Mouse (Mus musculus): Measurements from ENCODE around the gene Dyrk1a. TPM values are rescaled to one million over a fixed set of nuclear protein-coding genes. Genes with fewer than 3 reads are reported as not detected.

The Dyrk1a gene
- polyA plus RNA-seq, 1 experiment from 2014 or later = 3.9 TPM

DNA sequence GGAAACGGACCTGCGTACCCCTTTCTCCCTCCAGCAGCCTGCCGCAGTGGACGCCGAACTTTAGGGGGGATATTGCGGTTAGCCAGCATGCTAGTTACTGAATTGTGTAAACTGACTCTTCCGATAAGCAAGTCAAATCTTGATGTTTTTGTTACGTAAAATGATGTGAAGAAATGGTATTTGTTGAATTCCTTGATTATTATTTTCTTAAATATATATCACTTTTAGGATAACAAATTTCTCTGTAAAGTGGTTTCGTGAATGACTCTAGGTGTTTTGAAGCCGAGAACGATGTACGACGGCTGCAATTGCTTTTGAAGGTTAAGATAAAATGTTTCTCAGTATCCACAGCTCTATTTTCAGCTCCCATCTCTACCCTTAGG, 42.7 kb upstream of the Dyrk1a start:
- WGBS (ENCODE audit: insufficient replicate concordance) = 3% methylated on average over 13 of the region's 13 CpGs

DNA sequence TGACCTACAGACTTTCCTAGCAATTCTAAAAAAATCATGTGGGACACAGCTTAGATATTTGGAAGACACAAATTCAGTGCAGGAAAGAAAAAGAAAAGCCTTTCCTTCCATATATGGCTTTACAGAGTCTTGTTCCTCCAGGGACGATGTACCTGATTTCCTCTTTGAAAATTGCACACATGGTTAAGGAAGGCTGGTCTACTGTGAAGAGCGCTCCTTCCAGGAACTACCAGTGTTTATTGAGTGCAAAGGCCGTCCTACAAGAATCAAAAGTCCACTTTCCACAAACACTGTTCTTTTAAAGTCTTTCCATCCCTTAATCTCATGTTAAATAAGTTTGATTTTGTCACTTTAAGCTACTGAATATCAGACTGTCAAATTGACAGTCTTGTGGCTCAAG, 42.3 kb upstream of the Dyrk1a start:
- 30% methylated on average over 3 of the region's 3 CpGs for WGBS (ENCODE audit: insufficient replicate concordance)
- TF ChIP-seq EP300 (IDR thresholded peaks at IDR 0.05; ENCODE audit: low read depth) (no peak), CTCF (IDR thresholded peaks at IDR 0.05; ENCODE audit: low read depth) (no peak)
- peaks cover 37% of the 10 kb centered on the region for H3K4me1 ChIP-seq (ENCODE audit: insufficient read depth)
- H3K9ac ChIP-seq (replicated peaks) = peak overlapping the region; percentile 90
- H3K9me3 ChIP-seq (ENCODE audit: low read length) = no peaks in the 10 kb centered on the region
- H3K27me3 ChIP-seq (ENCODE audit: insufficient read depth, low read length) = no peaks in the 10 kb centered on the region
- H3K4me2 ChIP-seq (ENCODE audit: low read depth, low read length) = peak overlapping the region; percentile 87
- ATAC-seq (no peak), DNase-seq (no peak)
- H3K27ac ChIP-seq (ENCODE audit: low read depth) = peak overlapping the region; percentile 98
- peak overlapping the region; percentile 93 for H3K4me3 ChIP-seq (ENCODE audit: low read depth, low read length)
- no peaks in the 10 kb centered on the region for H3K36me3 ChIP-seq (replicated peaks; ENCODE audit: insufficient read depth, low read length)

More for the DNA sequence above, 42.7 kb upstream of the Dyrk1a start:
- no peak for TF ChIP-seq EP300 (IDR thresholded peaks at IDR 0.05; ENCODE audit: low read depth)
- no peak for TF ChIP-seq CTCF (IDR thresholded peaks at IDR 0.05; ENCODE audit: low read depth)
- peak overlapping the region; percentile 87 for H3K4me2 ChIP-seq (ENCODE audit: low read depth, low read length)
- DNase-seq (no peak), ATAC-seq (no peak)
- H3K27ac ChIP-seq (ENCODE audit: low read depth) = peak overlapping the region; percentile 98
- no peaks in the 10 kb centered on the region for H3K9me3 ChIP-seq (ENCODE audit: low read length)
- no peaks in the 10 kb centered on the region for H3K27me3 ChIP-seq (ENCODE audit: insufficient read depth, low read length)
- H3K4me3 ChIP-seq (ENCODE audit: low read depth, low read length) = peak overlapping the region; percentile 93
- H3K36me3 ChIP-seq (replicated peaks; ENCODE audit: insufficient read depth, low read length) = no peaks in the 10 kb centered on the region
- H3K4me1 ChIP-seq (ENCODE audit: insufficient read depth) = peaks cover 38% of the 10 kb centered on the region
- peak overlapping the region; percentile 90 for H3K9ac ChIP-seq (replicated peaks)

DNA sequence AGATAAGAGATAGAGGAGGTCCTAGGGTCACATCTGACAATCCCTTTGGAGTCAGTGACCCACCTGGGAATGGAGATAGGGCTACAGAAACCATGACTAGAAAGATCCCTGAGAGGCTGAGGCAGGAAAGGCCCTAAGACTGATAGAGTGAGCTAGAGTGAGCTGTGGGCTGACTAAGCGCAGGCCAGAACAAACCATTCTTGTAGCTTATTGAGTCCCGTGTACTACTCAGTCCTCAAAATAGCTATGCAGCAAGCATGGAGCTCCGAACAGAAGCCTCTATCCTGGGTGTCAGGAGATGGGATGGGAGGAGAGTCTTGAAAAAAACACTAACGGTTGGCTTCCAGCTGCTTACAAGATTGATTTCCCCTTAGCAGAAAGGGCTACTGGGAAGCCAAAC, 38.5 kb upstream of the Dyrk1a start:
- Histone ChIP-seq H3K27ac (ENCODE audit: low read depth) (no peak overlapping the region), H3K4me2 (ENCODE audit: low read depth, low read length) (no peak overlapping the region), H3K9me3 (ENCODE audit: low read length) (no peaks in the 10 kb centered on the region), H3K27me3 (ENCODE audit: insufficient read depth, low read length) (no peaks in the 10 kb centered on the region), H3K36me3 (replicated peaks; ENCODE audit: insufficient read depth, low read length) (no peaks in the 10 kb centered on the region), H3K4me3 (ENCODE audit: low read depth, low read length) (no peak overlapping the region), H3K4me1 (ENCODE audit: insufficient read depth) (peaks cover 23% of the 10 kb centered on the region), H3K9ac (replicated peaks) (no peak overlapping the region)
- ATAC-seq (no peak), DNase-seq (no peak)
- WGBS (ENCODE audit: insufficient replicate concordance) = 83% methylated on average over 4 of the region's 4 CpGs
- no peak for TF ChIP-seq EP300 (IDR thresholded peaks at IDR 0.05; ENCODE audit: low read depth)
- no peak for TF ChIP-seq CTCF (IDR thresholded peaks at IDR 0.05; ENCODE audit: low read depth)

DNA sequence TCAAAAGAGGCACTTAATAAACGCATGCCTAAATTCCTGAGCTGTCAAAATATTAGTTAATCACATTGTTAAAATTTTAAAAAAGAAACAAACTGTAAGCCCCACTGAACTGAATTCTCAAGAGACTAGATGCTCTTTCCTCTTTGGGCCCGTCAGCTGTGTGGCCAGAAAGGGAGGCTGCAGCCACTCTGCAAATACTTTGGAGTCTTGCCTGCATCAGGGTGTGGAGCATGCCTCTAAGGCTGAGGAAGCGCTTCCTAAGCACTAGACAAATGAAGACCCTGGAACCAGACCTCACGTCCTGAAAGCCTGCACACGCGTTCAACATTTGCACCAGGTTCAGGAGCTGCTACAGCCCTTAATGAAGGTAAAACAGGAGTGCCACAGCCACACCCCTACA, 36.1 kb upstream of the Dyrk1a start:
- no peak overlapping the region for H3K27ac ChIP-seq (ENCODE audit: low read depth)
- DNase-seq = no peak
- no peaks in the 10 kb centered on the region for H3K9me3 ChIP-seq (ENCODE audit: low read length)
- peaks cover 22% of the 10 kb centered on the region for H3K4me1 ChIP-seq (ENCODE audit: insufficient read depth)
- no peak for TF ChIP-seq EP300 (IDR thresholded peaks at IDR 0.05; ENCODE audit: low read depth)
- no peak for TF ChIP-seq CTCF (IDR thresholded peaks at IDR 0.05; ENCODE audit: low read depth)
- no peak overlapping the region for H3K4me3 ChIP-seq (ENCODE audit: low read depth, low read length)
- no peaks in the 10 kb centered on the region for H3K36me3 ChIP-seq (replicated peaks; ENCODE audit: insufficient read depth, low read length)
- H3K4me2 ChIP-seq (ENCODE audit: low read depth, low read length) = no peak overlapping the region
- ATAC-seq = no peak
- WGBS (ENCODE audit: insufficient replicate concordance) = 80% methylated on average over 6 of the region's 6 CpGs
- H3K9ac ChIP-seq (replicated peaks) = no peak overlapping the region
- no peaks in the 10 kb centered on the region for H3K27me3 ChIP-seq (ENCODE audit: insufficient read depth, low read length)

DNA sequence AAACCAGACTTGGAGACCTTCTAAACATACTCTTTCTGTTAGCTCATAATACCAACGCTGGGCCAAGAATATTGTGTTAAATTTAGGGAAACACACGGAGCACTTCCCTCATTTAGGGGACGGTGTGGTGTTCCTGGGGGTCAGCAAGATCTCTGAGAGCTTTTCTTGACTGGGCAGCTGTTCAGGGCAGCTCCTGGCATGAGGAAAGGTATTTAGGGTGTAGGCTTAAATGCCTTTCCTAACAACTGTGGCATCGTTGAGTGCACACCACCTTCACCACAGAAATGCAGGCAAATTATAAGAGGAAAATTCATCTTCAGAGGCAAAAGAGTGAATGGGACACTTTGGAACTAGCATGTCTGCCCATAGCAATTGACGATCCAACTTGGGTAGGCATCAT, 34.1 kb upstream of the Dyrk1a start:
- H3K9ac ChIP-seq (replicated peaks) = no peak overlapping the region
- peaks cover 21% of the 10 kb centered on the region for H3K4me1 ChIP-seq (ENCODE audit: insufficient read depth)
- no peaks in the 10 kb centered on the region for H3K36me3 ChIP-seq (replicated peaks; ENCODE audit: insufficient read depth, low read length)
- 83% methylated on average over 5 of the region's 5 CpGs for WGBS (ENCODE audit: insufficient replicate concordance)
- ATAC-seq (no peak), DNase-seq (no peak)
- no peak overlapping the region for H3K4me3 ChIP-seq (ENCODE audit: low read depth, low read length)
- H3K4me2 ChIP-seq (ENCODE audit: low read depth, low read length) = no peak overlapping the region
- peak overlapping the region; percentile 87 for H3K27ac ChIP-seq (ENCODE audit: low read depth)
- H3K27me3 ChIP-seq (ENCODE audit: insufficient read depth, low read length) = no peaks in the 10 kb centered on the region
- no peaks in the 10 kb centered on the region for H3K9me3 ChIP-seq (ENCODE audit: low read length)
- no peak for TF ChIP-seq EP300 (IDR thresholded peaks at IDR 0.05; ENCODE audit: low read depth)
- no peak for TF ChIP-seq CTCF (IDR thresholded peaks at IDR 0.05; ENCODE audit: low read depth)

DNA sequence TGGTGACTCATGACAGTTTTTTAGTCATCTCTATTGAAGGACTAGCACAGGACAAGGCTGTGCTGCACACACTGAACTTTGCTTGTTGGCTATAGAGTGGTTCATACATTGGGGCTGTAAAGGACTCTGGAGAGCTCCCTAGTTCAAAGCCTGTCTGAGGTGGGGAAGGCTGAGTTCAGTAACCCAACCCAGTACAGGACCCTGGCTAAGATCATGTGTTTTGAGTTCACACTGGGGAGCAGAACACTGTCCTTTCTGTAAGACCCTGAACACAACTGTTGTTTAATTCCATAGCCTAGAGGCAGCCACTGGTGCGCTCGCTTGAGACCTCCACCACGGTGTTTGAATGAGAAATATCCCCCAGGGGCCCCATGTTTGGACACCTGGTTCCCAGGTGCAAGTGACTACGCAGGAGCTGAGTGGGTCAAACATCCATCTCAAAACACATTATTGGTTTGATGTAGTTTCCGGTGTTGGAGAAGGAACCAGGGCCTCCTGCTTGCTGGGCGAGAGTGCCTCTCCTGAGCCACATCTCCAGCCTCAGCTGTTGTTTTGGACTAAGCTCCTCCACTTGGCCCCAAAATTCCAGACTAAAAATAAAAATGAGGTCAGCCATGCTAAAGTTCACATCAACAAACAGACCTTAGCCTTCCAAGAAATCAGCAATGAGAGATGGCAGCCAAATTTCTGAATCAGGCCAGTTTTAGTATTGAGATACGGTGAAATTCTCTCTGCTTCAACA, 33.2 kb upstream of the Dyrk1a start:
- H3K4me2 ChIP-seq (ENCODE audit: low read depth, low read length) = peak overlapping the region; percentile 1; the same call in 1 of the 2 replicates
- H3K27me3 ChIP-seq (ENCODE audit: insufficient read depth, low read length) = no peaks in the 10 kb centered on the region
- ATAC-seq (peak; percentile 80), DNase-seq (no peak)
- H3K36me3 ChIP-seq (replicated peaks; ENCODE audit: insufficient read depth, low read length) = no peaks in the 10 kb centered on the region
- WGBS (ENCODE audit: insufficient replicate concordance) = 64% methylated on average over 7 of the region's 7 CpGs
- H3K4me3 ChIP-seq (ENCODE audit: low read depth, low read length) = no peak overlapping the region
- peaks cover 16% of the 10 kb centered on the region for H3K4me1 ChIP-seq (ENCODE audit: insufficient read depth)
- H3K27ac ChIP-seq (ENCODE audit: low read depth) = peak overlapping the region; percentile 87
- no peak overlapping the region for H3K9ac ChIP-seq (replicated peaks)
- TF ChIP-seq CTCF (IDR thresholded peaks at IDR 0.05; ENCODE audit: low read depth) = no peak
- TF ChIP-seq EP300 (IDR thresholded peaks at IDR 0.05; ENCODE audit: low read depth) = no peak
- H3K9me3 ChIP-seq (ENCODE audit: low read length) = no peaks in the 10 kb centered on the region
